Mouse (Mus musculus) embryonic facial prominence, embryonic 15.5 days (tissue): ENCODE measurements around the gene Prss16. TPM values are rescaled to one million over a fixed set of nuclear protein-coding genes. Genes with fewer than 3 reads are reported as not detected.
A peak's percentile ranks its signal among the peaks of the same experiment; 100 is the strongest.

ENCODE experiments used
- ATAC-seq: fragments of 200-750 bp; cut with Nextera tagmentation; 2 replicates; pipeline ENCODE4 v1.8.0; 2017; ENCODE audit warnings: low read depth, moderate TSS enrichment; ENCODE audit not compliant: insufficient number of reproducible peaks, low FRiP score, low TSS enrichment
- H3K27ac ChIP-seq: fragments of 300-500 bp; sonication (generic); replicated peaks from 2 replicates; pipeline ENCODE4 v1.5.1; 2015; ENCODE audit warnings: mild to moderate bottlenecking, inconsistent platforms
- H3K27me3 ChIP-seq: fragments of 300-500 bp; sonication (generic); 2 replicates; pipeline ENCODE4 v1.6.1; 2015; ENCODE audit warnings: inconsistent platforms
- H3K36me3 ChIP-seq: fragments of 300-500 bp; sonication (generic); 2 replicates; pipeline ENCODE4 v1.6.1; 2015; ENCODE audit warnings: mild to moderate bottlenecking, inconsistent platforms
- H3K4me1 ChIP-seq: fragments of 300-500 bp; sonication (generic); 2 replicates; pipeline ENCODE4 v1.6.1; 2015; ENCODE audit warnings: inconsistent platforms
- H3K4me2 ChIP-seq: fragments of 300-500 bp; sonication (generic); replicated peaks from 2 replicates; pipeline ENCODE4 v1.6.1; 2015; ENCODE audit warnings: mild to moderate bottlenecking, inconsistent platforms
- H3K4me3 ChIP-seq: fragments of 300-500 bp; sonication (generic); replicated peaks from 2 replicates; pipeline ENCODE4 v1.5.1; 2015; ENCODE audit warnings: mild to moderate bottlenecking, inconsistent platforms
- H3K9ac ChIP-seq: fragments of 300-500 bp; sonication (generic); 2 replicates; pipeline ENCODE4 v1.6.1; 2015; ENCODE audit warnings: inconsistent platforms
- H3K9me3 ChIP-seq: fragments of 300-500 bp; sonication (generic); replicated peaks from 2 replicates; pipeline ENCODE4 v1.6.1; 2016; ENCODE audit warnings: inconsistent platforms
- WGBS: fragments of 180-500 bp; shearing (Covaris S2); methylation state at CpG from one replicate; pipeline ENCODE4 v1.1.7; 2015; 5-methylcytosine and 5-hydroxymethylcytosine counted together
- polyA plus RNA-seq: library from polyadenylated mRNA; unstranded; fragments of >200 nt; fragmentation: Nextera tagmentation; extraction: Ambion mirVana; gene quantifications from 2 replicates; pipeline ENCODE4 v1.2.1, GENCODE M21; 2015

The Prss16 gene
- polyA plus RNA-seq, 1 experiment from 2014 or later, result 1.2 TPM

DNA sequence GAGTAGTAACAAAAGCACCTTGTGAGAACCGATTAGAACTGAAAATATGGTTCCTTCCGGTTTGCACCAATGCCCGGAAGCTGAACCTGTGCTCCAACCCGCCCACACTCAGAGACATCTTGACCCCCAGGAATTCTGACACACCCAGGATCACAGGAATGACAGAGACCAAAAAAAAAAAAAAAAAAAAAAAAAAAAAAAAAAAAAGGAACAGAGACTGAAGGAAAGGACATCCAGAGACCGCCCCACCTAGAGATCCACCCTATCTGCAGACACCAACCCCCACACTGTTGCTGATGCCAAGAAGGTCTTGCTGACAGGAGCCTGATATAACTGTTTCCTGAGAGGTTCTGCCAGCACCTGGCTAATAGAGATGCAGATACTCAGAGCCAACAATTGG lies 17.0 kb downstream of the Prss16 start:
- Histone ChIP-seq H3K9ac (no peak overlapping the region), H3K4me3 (no peak overlapping the region), H3K4me1 (peaks cover 16% of the 10 kb centered on the region), H3K36me3 (no peaks in the 10 kb centered on the region), H3K9me3 (no peaks in the 10 kb centered on the region), H3K27ac (no peak overlapping the region), H3K4me2 (no peak overlapping the region), H3K27me3 (peaks cover 40% of the 10 kb centered on the region)
- ATAC-seq, result no peak
- WGBS, result 77% methylated on average over 5 of the region's 5 CpGs

DNA sequence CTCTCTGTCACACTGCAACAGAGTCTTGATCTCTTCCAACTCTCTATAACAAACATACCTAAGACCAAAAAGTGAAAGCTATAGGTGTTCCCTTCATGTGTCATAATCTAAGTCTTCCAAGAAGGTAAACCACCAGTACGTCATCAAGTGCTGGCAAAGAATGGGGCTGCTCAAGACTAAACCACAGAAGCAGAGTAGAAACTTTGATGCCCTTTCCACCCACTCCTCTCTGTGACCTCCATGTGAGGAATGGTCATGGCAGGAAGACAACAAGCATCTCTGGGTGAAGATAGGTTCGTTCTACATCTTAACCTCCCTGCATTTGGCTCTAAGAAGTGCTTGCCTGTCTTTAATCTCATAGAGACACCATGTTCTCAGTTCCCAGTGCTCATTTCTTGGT lies 25.1 kb downstream of the Prss16 start:
- Histone ChIP-seq H3K27me3 (peaks cover 44% of the 10 kb centered on the region), H3K9me3 (no peaks in the 10 kb centered on the region), H3K4me2 (no peak overlapping the region), H3K36me3 (no peaks in the 10 kb centered on the region), H3K4me3 (no peak overlapping the region), H3K4me1 (peaks cover 13% of the 10 kb centered on the region), H3K9ac (no peak overlapping the region), H3K27ac (no peak overlapping the region)
- WGBS, result 85% methylated on average over 2 of the region's 2 CpGs
- ATAC-seq, result no peak

DNA sequence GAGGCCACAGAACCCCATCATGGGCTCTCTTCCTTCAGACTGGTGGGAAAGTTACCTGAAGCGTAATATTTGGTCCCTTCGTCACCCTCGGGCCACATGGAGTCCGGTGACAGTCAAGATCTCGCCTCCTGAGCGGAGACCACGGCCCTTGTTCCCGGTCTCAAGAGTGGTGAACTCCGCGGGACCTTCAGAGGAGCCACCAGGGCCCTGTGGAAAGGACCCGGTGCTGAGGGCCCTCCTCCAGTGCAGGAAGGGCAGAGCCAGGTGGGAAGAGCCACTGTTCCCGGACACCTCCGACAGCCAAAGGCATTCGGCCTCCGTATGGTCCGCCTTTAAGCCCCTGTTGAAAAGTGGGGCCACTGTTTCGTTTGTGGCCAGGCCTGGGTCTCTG lies 27.7 kb downstream of the Prss16 start:
- H3K4me3 ChIP-seq, result peak overlapping the region; percentile 56
- WGBS, result 8% methylated on average over 17 of the region's 17 CpGs
- no peaks in the 10 kb centered on the region for H3K9me3 ChIP-seq
- H3K4me2 ChIP-seq, result peak overlapping the region; percentile 97
- peak; percentile 51; the same call in 1 of the 2 replicates for ATAC-seq
- no peaks in the 10 kb centered on the region for H3K36me3 ChIP-seq
- H3K27me3 ChIP-seq, result peaks cover 44% of the 10 kb centered on the region
- no peak overlapping the region for H3K27ac ChIP-seq
- H3K9ac ChIP-seq, result peak overlapping the region; percentile 55
- peaks cover 13% of the 10 kb centered on the region for H3K4me1 ChIP-seq

GRCm38 (mm10) chr13:21980981-21981802 lies 28.4 kb downstream of the Prss16 start, which contains the start of gene Pom121l2:
Gene Pom121l2, plus strand, starts transcription at chr13:21981194.
- Histone ChIP-seq H3K9me3 (no peaks in the 10 kb centered on the region), H3K36me3 (no peaks in the 10 kb centered on the region), H3K27ac (no peak within 1 kb of the TSS), H3K4me3 (peak within 1 kb of the TSS; percentile 56), H3K27me3 (peaks cover 44% of the 10 kb centered on the region), H3K9ac (peak within 1 kb of the TSS; percentile 55), H3K4me1 (peaks cover 13% of the 10 kb centered on the region), H3K4me2 (peak within 1 kb of the TSS; percentile 97)
- ATAC-seq, result peak; percentile 83
- under 1% methylated on average over 58 of the region's 58 CpGs for WGBS

- H3K4me2 ChIP-seq, result peak overlapping the region; percentile 38
- H3K27me3 ChIP-seq, result peaks cover 6% of the 10 kb centered on the region; the same call in 1 of the 2 replicates
- peak overlapping the region; percentile 93 for H3K27ac ChIP-seq
- no peaks in the 10 kb centered on the region for H3K36me3 ChIP-seq
- ATAC-seq, result peak; percentile 92
- 3% methylated on average over 20 of the region's 20 CpGs for WGBS
- H3K4me1 ChIP-seq, result 0 out of 2 replicates have a peak, but pooled peaks cover 2% of the 10 kb centered on the region
- peak overlapping the region; percentile 63 for H3K9ac ChIP-seq
- peak overlapping the region; percentile 72 for H3K4me3 ChIP-seq
- H3K9me3 ChIP-seq, result no peaks in the 10 kb centered on the region
These were observed 34.6 kb downstream of the Prss16 start for GRCm38 (mm10) chr13:21974726-21975473.

- Histone ChIP-seq H3K36me3 (no peaks in the 10 kb centered on the region), H3K9ac (peak overlapping the region; percentile 63), H3K27ac (peak overlapping the region; percentile 93), H3K4me1 (0 out of 2 replicates have a peak, but pooled peaks cover 2% of the 10 kb centered on the region), H3K4me3 (peak overlapping the region; percentile 72), H3K9me3 (no peaks in the 10 kb centered on the region), H3K4me2 (peak overlapping the region; percentile 38), H3K27me3 (peaks cover 3% of the 10 kb centered on the region; the same call in 1 of the 2 replicates)
- WGBS, result under 1% methylated on average over 23 of the region's 23 CpGs
- ATAC-seq, result peak; percentile 73; the same call in 1 of the 2 replicates
These were observed 35.3 kb downstream of the Prss16 start for GRCm38 (mm10) chr13:21974221-21974725.

GRCm38 (mm10) chr13:21971641-21972040 lies 37.9 kb downstream of the Prss16 start:
- Histone ChIP-seq H3K4me3 (no peak overlapping the region), H3K9me3 (no peaks in the 10 kb centered on the region), H3K27ac (no peak overlapping the region), H3K4me2 (no peak overlapping the region), H3K4me1 (0 out of 2 replicates have a peak, but pooled peaks cover 2% of the 10 kb centered on the region), H3K9ac (no peak overlapping the region), H3K36me3 (no peaks in the 10 kb centered on the region), H3K27me3 (no peaks in the 10 kb centered on the region)
- ATAC-seq, result no peak
- 30% methylated on average over 3 of the region's 3 CpGs for WGBS

- no peaks in the 10 kb centered on the region for H3K27me3 ChIP-seq
- H3K4me3 ChIP-seq, result no peak overlapping the region
- H3K9me3 ChIP-seq, result no peaks in the 10 kb centered on the region
- H3K9ac ChIP-seq, result no peak overlapping the region
- H3K27ac ChIP-seq, result no peak overlapping the region
- 0 out of 2 replicates have a peak, but pooled peaks cover 2% of the 10 kb centered on the region for H3K4me1 ChIP-seq
- no peaks in the 10 kb centered on the region for H3K36me3 ChIP-seq
- no peak for ATAC-seq
- H3K4me2 ChIP-seq, result no peak overlapping the region
- WGBS, result 57% methylated on average over 2 of the region's 2 CpGs
These were observed 39.7 kb downstream of the Prss16 start for GRCm38 (mm10) chr13:21969816-21970215.

DNA sequence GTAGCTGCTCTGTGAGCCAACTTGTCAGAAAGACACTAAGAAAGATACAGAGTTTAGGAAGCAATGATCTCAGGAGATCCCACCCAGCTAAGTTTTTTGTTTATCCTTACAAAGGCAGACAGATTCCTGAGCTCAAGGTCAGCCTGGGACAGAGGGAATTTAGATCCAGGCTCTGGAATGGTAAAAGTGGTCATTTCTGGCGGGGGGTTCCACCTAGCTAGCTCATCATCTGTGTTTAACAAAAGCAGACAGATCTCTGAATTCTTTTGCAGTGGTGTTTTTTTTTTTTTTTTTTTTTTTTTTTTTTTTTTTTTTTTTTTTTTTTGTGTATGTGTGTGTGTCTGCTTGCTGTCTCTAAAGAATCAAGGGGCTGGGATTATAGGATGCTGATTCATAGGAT lies 40.3 kb downstream of the Prss16 start:
- Histone ChIP-seq H3K9ac (no peak overlapping the region), H3K27me3 (no peaks in the 10 kb centered on the region), H3K9me3 (no peaks in the 10 kb centered on the region), H3K4me3 (no peak overlapping the region), H3K4me1 (0 out of 2 replicates have a peak, but pooled peaks cover 2% of the 10 kb centered on the region), H3K36me3 (no peaks in the 10 kb centered on the region), H3K27ac (no peak overlapping the region), H3K4me2 (no peak overlapping the region)
- no peak for ATAC-seq
- 41% methylated on average over 1 of the region's 1 CpGs for WGBS
